Mouse (Mus musculus) brain, embryonic 14.5 days (tissue): ENCODE data around the gene Tcp10b.
"Not testable (repeated sequence)": the region's sequence is repeated elsewhere in the genome, so short reads cannot be mapped to it uniquely, and the experiment has no call there.

Experiments
- CTCF ChIP-seq: fragments of 200-500 bp; IDR thresholded peaks from 2 replicates; pipeline ENCODE4 v1.5.1; 2012; ENCODE audit warnings: inconsistent platforms, mild to moderate bottlenecking, moderate library complexity, borderline replicate concordance; ENCODE audit not compliant: insufficient read depth, insufficient read length; ENCODE audit errors: extremely low read depth
- POLR2A ChIP-seq: fragments of 200-500 bp; IDR thresholded peaks from 2 replicates; pipeline ENCODE4 v1.6.1; 2012; ENCODE audit warnings: mild to moderate bottlenecking, inconsistent platforms, borderline replicate concordance; ENCODE audit not compliant: poor library complexity, insufficient read depth, insufficient read length, severe bottlenecking; ENCODE audit errors: extremely low read depth

GRCm38 (mm10) chr17:13062882-13063281 is 2.0 kb downstream of the Tcp10b start:
- TF ChIP-seq CTCF, POLR2A: not testable (repeated sequence)
